Mouse (Mus musculus): Measurements from ENCODE around the gene Soat2.
A peak's percentile ranks its signal among the peaks of the same experiment; 100 is the strongest.

The Soat2 gene

DNA sequence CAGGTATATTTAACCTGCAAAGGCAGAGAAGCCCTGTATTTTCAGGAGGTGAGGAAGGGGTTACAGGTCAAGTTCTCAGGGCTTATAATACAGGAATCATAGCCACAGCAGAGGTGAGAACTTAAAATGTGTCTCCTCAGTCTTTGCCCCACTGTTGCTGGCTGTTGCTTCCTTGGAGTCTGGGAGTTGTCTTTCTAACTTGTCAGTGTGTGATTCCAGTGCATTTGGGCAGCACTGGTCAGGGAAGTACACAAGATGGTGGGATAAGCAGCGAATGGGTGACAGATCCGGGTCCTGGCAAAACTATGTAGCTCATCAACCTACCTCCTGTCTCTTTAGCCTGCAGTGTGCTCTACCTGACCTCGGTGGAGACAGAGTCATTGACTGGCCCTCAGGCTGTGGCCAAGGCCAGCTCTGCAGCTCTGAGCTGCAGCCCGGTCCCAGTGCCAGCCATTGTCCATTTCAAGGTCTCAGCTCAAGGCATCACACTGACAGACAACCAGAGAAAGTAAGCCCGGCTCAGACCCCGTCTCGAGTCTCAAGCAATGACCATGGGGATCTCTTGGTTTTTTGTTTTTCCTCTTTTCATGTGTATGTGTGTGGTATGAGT lies 35.6 kb upstream of the Soat2 start:
- DNase-seq (ENCODE audit: low spot score in 2 of 2): no peak

DNA sequence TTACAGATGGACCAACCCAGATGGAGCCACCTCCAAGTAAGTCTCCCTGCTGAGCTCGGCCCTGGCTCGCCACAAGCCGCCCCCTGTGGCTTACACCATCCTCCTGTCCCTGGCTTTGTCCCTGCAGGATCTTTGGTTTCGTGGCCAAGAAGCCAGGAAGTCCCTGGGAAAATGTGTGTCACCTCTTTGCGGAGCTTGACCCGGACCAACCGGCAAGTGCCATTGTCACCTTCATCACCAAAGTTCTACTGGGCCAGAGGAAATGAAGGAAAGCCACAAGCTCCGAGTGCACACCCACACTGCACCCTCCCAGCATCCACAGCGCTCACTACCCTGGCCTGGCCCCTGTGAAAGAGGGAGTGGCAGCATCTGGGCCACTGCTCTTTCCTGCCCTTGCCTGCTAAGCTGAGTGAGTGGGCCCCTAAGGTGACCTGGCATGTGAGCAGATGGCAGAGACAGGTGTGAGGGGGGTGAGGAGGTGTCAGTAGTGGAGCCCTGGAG lies 34.5 kb upstream of the Soat2 start:
- no peak for DNase-seq (ENCODE audit: low spot score in 2 of 2)

DNA sequence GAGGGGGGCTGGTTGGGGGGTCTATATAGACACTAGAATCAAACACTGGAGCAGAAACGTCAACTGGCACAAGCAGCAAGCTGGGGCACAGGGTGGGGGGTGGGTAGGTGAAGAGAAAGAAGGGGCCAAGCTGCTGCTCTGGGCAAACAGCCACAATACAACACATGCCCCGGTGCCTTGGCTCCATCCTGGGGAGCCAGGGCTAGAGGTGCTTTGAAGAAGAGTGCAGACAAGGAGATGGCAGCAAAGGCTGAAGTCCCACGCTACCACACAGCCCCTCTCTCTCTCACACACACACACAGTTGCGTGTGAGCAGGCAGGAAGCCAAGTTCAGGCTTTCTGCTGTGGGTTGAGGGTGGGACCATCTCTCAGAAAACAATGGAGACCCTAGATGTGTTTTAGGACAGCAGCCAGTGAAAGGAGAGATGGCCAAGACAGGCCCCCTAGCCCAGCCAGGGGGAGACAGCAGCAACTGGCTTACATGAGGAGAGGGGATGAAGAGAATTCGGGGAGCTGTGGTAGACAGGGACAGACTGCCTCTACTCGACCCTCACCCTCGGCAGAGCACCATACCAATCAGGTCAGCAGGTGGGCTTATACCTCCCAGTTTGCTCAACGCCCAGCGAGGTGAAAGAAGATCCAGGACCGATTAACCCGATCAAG lies 33.4 kb upstream of the Soat2 start:
- DNase-seq (ENCODE audit: low spot score in 2 of 2): no peak

DNA sequence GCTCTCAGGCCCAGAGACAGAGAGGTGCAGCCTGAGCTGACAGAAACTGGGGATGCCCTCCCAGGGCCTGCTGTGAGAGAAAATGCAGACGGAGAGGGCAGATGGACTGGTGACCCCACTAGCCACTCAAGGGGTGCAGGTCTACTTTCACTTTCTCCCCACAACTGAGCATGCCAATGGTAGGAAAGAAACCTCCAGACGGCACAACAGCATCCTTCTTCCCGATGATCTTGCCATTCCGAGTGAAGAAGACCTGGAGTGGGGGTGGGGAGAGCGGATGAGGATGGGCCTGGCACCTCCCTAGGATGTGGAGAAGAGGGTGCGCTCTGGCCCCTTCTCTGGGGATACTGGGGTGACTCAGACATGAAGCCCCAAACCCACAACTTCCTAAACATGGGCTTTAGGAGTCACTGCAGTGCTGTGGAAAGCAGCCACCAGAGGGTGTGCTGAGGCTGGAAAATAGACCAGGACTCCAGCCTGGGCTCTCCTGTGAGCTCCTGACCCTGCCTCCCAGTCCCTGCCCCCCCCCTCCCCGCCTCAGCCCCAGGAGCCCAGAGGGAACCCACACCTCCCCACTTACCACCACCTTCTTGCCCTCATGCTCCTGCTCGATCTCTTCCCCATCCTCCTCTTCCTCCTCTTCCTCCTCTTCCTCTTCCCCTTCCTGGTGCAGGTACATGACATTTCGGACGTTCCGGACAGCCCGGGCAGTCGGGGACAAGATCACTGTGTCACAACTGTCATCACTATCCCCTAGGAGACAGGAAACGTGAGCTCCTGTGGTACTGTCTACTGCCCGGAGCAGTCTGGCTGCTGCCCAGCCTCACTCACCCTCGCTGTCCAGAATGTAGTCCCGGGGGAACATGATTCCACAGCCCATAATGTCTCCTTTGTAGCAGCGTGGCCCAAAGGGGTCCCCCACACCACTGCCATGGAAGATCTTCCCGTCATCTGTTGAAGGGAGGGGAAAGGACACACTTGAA lies 32.6 kb upstream of the Soat2 start:
- no peak for DNase-seq (ENCODE audit: low spot score in 2 of 2)

DNA sequence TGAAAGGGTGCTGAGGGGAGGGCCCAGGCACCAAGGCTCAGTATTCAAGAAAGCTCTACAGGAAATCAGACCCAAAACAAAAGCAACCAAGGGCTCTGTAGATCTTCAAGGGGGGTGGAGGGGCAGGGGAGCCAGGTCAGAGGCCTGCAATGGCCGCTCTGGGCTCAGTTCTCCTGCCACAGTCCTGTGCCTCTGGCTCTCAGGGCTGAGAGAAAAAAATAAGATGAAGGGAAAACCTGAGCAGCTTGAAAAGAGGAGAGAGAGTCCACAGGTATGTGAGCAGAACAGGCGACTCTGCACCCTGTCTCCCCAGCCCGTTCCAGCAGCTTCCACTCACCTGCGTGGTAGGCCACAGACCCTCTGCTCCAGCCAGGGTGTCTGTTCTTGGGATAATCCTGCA lies 31.7 kb upstream of the Soat2 start:
- DNase-seq (ENCODE audit: low spot score in 2 of 2): no peak

DNA sequence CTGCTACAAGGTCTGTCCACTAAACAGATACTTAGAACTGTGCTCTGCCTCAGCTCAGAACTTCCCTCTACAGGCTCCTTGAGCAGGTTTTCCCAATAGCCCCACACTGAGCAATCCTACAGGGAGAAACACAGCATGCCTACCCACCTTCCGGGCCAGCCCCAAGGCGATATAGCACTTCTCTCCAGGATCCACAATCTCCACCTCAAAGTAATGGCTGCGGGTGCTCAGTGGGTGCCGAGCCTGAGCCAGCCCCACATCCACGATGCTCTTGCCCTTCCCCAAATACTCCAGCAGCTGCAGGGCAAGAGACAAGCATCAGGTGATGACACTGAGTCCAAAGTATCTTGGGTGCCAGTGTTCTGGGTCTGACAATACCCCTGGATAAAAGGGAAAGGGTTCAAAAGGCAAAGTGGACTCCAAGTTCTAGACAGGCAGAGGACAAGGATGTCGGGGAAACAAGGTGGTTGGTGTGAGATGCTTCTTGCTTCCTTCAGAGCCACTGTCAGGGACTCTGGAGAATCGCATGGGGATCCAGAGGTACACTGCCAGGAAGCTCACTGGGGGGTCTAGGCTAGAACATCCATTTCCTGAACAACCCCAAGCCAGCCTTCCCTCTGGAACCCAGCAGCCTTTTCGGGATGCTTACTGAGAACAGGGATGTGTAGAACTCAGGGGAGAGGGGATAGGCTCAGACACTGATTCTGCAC lies 31.1 kb upstream of the Soat2 start:
- no peak for DNase-seq (ENCODE audit: low spot score in 2 of 2)

DNA sequence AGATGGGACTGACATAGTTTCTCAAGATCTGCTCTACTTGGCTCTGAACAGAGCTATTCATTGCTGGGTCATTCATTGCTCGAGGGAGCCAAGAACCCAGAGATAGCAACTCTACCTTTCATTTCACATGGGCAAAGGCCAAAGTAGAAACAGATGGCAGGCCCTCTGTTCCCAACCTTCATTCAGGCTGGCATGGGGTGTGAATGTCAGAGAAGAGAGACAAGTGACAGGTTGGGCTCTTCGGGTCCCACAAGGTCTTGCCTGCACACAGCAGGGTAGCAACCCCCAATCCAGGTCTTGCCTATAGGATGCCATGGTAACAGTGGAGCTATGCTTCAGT lies 30.5 kb upstream of the Soat2 start:
- DNase-seq (ENCODE audit: low spot score in 2 of 2): no peak

DNA sequence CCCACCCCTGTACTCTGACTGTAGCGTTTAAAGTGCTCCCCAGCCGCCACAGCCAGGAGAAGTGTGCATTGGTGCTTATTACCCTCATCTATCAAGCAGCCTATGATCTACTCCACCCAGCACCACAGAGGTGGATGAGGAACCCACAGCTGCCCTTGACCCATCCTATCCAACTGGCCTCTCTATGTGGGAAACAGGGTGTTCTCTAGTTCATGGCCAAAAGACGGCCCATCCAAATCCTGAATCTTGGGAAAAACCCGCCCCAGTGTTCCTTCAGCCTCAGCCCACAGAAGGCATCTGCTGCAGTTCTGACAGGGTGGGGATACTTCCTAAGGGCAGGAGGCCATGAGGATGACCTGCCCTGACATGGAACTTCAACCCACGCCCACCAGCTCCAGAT lies 29.8 kb upstream of the Soat2 start:
- no peak for DNase-seq (ENCODE audit: low spot score in 2 of 2)

DNA sequence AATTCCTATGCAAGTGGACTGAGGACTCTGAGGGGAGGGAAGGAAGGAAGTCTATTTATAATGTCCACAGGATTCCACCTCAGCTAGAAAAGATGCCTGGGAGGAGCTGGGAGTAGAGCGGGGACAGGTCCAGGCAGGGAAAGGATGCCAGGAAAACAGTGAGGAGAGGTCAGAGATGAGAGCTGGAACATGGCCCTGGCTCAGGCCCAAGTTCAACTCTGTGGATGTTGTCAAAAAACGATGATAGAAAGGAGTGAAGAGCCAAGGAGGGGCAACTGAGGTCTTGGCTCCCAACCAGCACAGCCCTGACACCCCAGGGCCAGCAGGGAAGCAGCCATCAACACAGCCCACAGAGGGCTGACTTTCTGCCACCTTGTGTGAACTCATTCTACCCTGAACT lies 24.0 kb upstream of the Soat2 start:
- DNase-seq (ENCODE audit: low spot score in 2 of 2): no peak

DNA sequence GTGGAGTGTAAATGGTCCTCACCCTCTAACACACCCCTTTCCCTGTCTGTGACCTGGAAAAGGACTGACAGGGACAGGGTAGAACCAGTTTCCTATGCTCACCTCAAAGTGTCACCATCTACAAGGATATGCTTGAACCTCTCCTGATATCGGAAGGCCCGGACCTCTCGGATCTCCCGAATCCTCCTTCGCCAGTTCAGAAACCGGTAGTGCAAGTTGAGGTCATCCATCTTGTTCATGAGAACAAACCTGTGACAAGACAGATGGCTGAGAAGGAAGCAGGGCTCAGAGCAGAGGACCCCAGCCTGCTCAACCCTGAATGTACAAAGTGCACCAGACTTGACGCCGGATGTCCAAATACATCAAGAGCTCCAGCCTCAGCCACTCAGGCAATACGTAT lies 17.0 kb upstream of the Soat2 start:
- DNase-seq (ENCODE audit: low spot score in 2 of 2): no peak

DNA sequence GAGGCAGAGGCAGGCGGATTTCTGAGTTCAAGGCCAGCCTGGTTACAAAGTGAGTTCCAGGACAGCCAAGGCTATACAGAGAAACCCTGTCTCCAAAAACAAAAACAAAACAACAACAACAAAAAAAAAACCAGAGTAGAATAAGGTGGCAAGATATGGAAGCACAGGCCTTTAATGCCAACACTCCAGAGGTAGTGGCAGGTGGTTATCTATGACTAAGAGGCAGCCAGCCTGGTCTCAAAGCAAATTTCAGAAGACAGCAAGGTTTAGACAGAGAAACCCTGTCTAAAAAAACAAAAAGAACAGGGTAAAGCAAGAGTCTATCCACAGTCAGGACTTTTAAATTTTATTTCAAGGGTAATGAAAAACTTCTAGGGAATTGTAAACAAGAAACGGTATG lies 15.6 kb upstream of the Soat2 start:
- no peak for DNase-seq (ENCODE audit: low spot score in 2 of 2)

DNA sequence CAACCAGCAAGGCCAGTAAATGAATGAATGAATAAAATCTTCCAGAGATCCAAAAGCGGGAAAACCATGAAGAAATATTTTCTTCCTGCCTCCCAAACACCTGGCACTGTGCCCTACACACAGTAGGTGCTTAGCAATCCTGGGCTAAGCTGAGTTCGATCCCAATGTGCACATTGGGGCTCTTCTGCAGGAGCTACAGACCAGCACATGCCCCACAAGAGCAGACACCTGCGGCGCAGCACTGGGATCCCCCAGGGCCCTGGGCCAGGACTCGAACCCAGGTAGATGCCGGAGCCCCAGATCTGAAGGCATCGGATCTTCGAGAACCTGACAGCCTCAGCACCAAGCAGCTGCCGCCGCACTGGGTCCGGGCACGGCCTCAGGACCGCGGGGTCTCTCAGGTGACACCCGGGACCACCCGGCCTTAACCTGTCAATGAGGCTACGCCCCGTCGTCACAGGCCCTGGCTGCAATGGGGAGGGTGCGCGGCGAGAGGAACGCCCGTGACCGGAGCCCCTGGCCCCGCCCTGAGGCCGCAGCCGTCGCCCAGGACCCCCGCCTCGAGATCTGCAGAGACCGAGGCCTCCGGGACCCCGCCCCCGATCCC lies 14.7 kb upstream of the Soat2 start:
- no peak for DNase-seq (ENCODE audit: low spot score in 2 of 2)

DNA sequence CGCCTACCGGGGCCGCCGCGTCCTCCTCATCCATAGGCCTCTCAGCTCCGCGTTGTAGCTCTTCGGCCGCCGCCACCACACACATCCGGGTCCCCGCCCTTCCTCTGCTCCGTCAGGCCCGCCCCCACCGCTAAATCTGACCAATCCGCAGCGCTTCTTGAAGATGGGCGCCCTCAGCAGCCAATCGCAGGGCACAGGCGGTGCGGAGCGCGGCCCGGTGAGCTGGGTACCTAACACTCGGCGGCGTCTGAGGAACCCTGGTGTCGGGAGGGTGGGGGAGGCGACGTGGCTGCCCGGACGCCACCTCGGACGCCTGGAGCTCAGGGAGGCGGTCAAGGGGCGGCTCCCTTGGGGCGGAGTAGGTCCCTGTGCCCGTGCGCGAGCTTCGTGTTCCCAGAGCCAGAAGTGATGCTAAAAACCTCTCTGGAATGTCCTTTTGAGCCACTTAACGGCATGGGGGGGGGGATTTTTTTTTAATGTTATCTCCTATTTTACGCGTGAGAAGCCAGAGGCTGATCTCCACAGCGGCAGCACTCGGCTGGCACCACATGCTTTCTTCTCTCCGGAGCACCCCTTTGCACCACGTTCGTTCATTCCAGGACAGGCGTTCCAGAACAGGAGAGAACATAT lies 14.1 kb upstream of the Soat2 start, which contains the start of gene Spryd3:
Gene Spryd3, minus strand, starts transcription at position 106 of the 630 bp plus-strand sequence.
- peak; percentile 97 to 98 for DNase-seq (ENCODE audit: low spot score in 2 of 2)

DNA sequence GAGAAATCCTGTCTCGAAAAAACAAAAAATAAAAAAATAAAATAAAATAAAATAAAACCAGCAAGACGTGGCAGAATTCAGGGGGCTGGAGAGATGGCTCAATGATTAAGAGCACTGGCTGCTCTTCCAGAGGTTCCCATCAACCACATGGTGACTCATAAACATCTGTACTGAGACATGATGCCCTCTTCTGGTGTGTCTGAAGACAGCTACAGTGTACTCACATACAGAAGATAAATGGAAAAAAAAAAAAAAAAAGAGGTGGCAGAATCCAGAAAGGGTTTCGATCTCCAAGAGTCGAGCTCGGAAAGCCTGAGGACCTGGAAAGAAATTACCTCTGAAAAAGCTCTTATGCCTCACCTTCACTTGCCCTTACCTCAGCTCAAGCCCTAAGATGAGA lies 9.2 kb upstream of the Soat2 start:
- DNase-seq (ENCODE audit: low spot score in 2 of 2): no peak

DNA sequence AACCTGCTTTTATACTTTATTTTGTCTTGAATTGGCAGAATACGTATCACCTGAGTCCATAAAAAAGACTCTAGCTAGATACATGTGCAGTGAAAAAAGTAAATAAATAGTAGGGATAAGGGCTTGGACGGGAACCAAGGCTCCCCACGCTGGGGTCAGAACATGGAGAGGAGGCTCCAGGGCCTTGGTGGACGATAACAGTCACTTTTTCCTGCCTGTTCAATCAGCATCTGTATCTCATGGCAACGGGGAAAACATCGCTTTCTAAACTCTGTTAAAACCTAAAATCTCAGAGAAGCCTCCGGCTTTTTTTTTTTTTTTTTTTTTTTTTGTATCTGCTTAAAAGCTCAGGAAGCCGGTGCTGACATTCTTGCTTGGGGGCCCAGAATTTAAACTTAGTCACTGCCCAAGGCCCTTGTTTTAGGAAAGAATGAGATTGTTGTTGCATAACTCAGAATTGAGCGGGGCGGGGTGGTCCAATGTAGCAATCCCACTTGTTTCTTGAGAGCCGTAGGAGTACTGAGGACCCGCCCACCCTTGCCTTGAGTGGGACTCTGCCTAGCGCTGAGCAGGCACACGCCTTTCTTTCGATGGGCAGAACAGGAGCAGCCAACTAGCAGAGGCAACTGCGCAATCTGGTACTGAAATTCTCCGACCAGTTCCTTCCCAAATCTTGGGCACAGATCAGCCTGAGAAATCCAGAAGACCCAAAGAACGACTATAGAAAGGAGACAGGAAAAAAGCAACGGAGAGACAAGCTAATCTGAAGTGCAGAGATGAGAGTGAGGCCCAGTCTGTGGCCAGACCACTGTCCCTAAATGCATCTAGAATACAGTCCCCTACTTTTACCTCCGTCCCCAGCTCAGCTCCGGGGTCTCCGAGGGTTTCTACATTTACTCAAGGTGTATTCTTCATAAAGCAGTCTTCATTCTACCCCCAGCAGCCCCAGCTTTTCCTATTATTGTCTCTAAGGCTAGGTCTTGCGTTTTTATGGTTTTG lies 7.1 kb upstream of the Soat2 start:
- DNase-seq (ENCODE audit: low spot score in 2 of 2): no peak

DNA sequence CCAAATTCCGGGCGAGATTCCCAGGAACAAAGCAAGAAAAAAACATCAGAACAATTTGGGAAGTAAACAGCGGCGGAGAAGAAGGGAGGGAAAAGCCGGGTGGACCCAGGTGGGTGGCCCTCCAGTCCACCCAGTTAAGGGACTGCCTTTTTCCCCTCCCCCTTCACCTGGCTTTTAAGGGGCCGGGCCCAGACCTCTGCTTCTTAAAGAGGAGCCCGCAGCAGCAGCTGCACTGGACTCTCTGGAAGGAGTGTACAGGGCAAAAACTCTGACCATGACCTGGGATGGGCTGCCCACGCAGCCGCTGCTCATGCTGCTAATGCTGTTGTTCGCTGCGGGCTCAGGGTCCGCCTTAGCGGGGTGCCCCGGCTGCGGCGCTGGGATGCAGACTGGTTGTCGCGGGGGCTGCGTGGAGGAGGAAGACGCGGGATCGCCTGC lies 6.0 kb upstream of the Soat2 start, which contains the start of gene Igfbp6:
Gene Igfbp6, plus strand, starts transcription at position 89 of the 438 bp plus-strand sequence.
- no peak for DNase-seq (ENCODE audit: low spot score in 2 of 2)

DNA sequence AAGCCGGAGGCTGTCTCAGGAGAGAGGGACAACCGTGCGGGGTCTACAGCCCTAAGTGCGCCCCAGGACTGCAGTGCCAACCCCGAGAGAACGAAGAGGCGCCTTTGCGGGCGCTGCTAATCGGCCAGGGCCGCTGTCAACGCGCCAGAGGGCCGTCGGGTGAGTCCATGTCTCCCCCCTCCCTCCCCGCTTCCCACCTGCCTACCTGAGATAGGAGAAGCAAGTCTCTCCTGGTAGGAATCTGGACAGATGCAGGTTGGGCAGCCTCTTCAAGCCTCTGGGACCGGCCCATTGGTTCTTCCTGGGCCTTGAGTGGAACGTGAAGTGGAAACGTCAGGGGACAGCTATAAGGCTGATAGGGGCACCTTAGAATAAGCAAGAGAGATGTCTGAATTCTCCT lies 5.6 kb upstream of the Soat2 start:
- no peak for DNase-seq (ENCODE audit: low spot score in 2 of 2)

DNA sequence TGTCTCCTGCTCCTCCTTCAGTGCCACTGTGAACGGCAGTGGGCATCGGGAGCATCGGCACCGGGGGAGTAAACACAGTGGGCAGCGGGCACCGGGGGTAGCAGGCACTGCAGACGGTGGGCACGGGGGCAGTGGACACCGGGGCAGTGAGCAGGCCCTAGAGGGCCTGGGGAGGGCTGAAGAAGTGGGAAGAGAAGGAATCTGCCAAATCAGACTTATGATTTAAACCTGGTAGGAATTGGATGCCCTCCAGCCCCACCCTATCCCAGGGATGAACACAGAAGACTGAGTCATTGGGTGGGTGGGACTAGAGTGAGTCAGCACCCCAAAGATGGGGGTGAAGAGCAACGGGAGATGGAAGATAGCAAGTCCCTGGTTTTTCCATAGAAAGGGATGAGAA lies 5.0 kb upstream of the Soat2 start:
- DNase-seq (ENCODE audit: low spot score in 2 of 2): no peak

DNA sequence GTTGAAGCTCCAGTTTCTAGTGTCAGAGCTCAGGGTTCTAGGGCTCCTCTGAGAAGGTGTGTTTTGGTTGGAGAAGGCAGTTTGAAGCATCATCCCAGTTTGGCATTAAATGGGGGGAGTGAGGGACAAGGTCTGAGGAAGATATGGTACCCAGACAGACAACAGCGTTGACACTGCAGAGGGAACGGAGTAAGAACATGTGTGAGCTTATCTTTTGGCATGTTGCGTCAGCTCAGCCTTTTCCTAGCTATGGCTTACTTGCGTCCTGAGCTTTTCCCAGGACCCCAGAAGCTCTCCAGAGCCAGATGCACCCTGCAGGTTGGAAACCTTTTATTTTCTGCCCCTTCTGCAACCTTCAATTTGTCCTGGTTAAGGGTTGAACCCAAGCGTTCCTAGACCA lies 4.2 kb upstream of the Soat2 start:
- DNase-seq (ENCODE audit: low spot score in 2 of 2): no peak

DNA sequence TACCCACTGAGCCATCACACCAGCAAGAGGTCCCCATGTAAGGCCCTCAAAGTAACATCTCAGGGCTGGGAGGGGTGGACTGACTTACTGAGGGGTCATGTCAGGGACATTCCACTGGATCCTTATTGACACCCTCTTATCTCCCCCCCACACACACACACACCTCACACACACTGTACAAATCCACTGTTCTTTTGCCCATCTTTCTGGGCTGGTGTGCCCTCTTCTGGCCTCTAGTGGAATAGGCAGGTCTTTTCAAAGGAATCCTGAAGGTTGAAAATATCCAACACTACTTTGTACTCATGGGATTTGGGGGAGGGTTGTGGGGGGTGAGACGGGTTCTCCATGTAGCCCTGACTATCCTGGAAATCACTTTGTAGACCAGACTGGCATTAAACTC lies 3.4 kb upstream of the Soat2 start:
- DNase-seq (ENCODE audit: low spot score in 2 of 2): peak in 1 of 2 experiments; percentile 35
